8 mouse cellular contexts compared by ENCODE assay signal in genomic region chr5:64382451-64383057, GRCm38 (mm10).
DNase-seq lines count a peak whose midpoint lies in the region; ATAC-seq and TF ChIP-seq lines count a peak whose summit lies in the region.

No protein-coding gene starts in this region.

- H3K27ac ChIP-seq in bone marrow, adult 2 months (ENCODE audit: control insufficient read depth, insufficient read depth, low read depth, low read length, poor library complexity): no peak overlapping the region
- H3K27ac ChIP-seq in embryonic facial prominence, embryonic 14.5 days (replicated peaks; ENCODE audit: low read depth, low read length): peak overlapping the region; percentile 24; the same call in 1 of the 2 replicates
- no peak overlapping the region for H3K27ac ChIP-seq in heart, embryonic 12.5 days (ENCODE audit: poor library complexity, severe bottlenecking)
- peak overlapping the region; percentile 82 for H3K27ac ChIP-seq in kidney, embryonic 15.5 days
- H3K27ac ChIP-seq in liver, embryonic 11.5 days (ENCODE audit: low read depth, low read length): no peak overlapping the region

- TF ChIP-seq CTCF in C2C12 (IDR thresholded peaks at IDR 0.05; ENCODE audit: control insufficient read depth, insufficient read depth, insufficient read length): peak; percentile 77
- peak; percentile 91 for TF ChIP-seq CTCF in bone marrow, adult 2 months (IDR thresholded peaks at IDR 0.05; ENCODE audit: control insufficient read depth, insufficient read depth, low read length)

- TF ChIP-seq POLR2A in bone marrow, adult 2 months (IDR thresholded peaks at IDR 0.05; ENCODE audit: borderline replicate concordance, control insufficient read depth, low read depth, low read length): no peak

- no peaks in the 10 kb centered on the region for H3K79me2 ChIP-seq in C2C12 (ENCODE audit: control insufficient read depth, insufficient read depth)

- peaks cover 11% of the 10 kb centered on the region for H3K4me1 ChIP-seq in bone marrow, adult 2 months (ENCODE audit: control insufficient read depth, insufficient read depth, low read length)
- H3K4me1 ChIP-seq in embryonic facial prominence, embryonic 14.5 days (ENCODE audit: control insufficient read depth, insufficient read depth, low read length): peaks cover 44% of the 10 kb centered on the region
- peaks cover 38% of the 10 kb centered on the region for H3K4me1 ChIP-seq in heart, embryonic 12.5 days (replicated peaks)
- H3K4me1 ChIP-seq in kidney, embryonic 15.5 days: peaks cover 64% of the 10 kb centered on the region
- peaks cover 33% of the 10 kb centered on the region for H3K4me1 ChIP-seq in liver, embryonic 11.5 days (replicated peaks; ENCODE audit: control insufficient read depth, insufficient read depth, low read length)

- no peak overlapping the region for H3K4me2 ChIP-seq in embryonic facial prominence, embryonic 14.5 days (ENCODE audit: low read depth, low read length)
- no peak overlapping the region for H3K4me2 ChIP-seq in heart, embryonic 12.5 days
- H3K4me2 ChIP-seq in kidney, embryonic 15.5 days: no peak overlapping the region
- no peak overlapping the region for H3K4me2 ChIP-seq in liver, embryonic 11.5 days

- no peak overlapping the region for H3K9ac ChIP-seq in embryonic facial prominence, embryonic 14.5 days (ENCODE audit: low read depth, low read length)
- H3K9ac ChIP-seq in heart, embryonic 12.5 days: no peak overlapping the region
- no peak overlapping the region for H3K9ac ChIP-seq in kidney, embryonic 15.5 days
- no peak overlapping the region for H3K9ac ChIP-seq in liver, embryonic 11.5 days (ENCODE audit: low read depth, low read length)

- no peaks in the 10 kb centered on the region for H3K9me3 ChIP-seq in embryonic facial prominence, embryonic 14.5 days (ENCODE audit: control insufficient read depth, low read length)
- no peaks in the 10 kb centered on the region for H3K9me3 ChIP-seq in heart, embryonic 12.5 days (replicated peaks)
- H3K9me3 ChIP-seq in kidney, embryonic 15.5 days (replicated peaks): no peaks in the 10 kb centered on the region
- H3K9me3 ChIP-seq in liver, embryonic 11.5 days (ENCODE audit: control insufficient read depth, low read length): no peaks in the 10 kb centered on the region

- no peak overlapping the region for H3K4me3 ChIP-seq in C2C12 (ENCODE audit: insufficient read depth, poor library complexity, severe bottlenecking)
- no peak overlapping the region for H3K4me3 ChIP-seq in bone marrow, adult 2 months (replicated peaks; ENCODE audit: control insufficient read depth, low read depth, low read length)
- H3K4me3 ChIP-seq in embryonic facial prominence, embryonic 14.5 days (ENCODE audit: low read depth, low read length): no peak overlapping the region
- H3K4me3 ChIP-seq in heart, embryonic 12.5 days: no peak overlapping the region
- no peak overlapping the region for H3K4me3 ChIP-seq in kidney, embryonic 15.5 days (replicated peaks)
- no peak overlapping the region for H3K4me3 ChIP-seq in liver, embryonic 11.5 days (ENCODE audit: low read depth, low read length)

- H3K36me3 ChIP-seq in C2C12 (ENCODE audit: control insufficient read depth, insufficient read depth): no peaks in the 10 kb centered on the region
- H3K36me3 ChIP-seq in embryonic facial prominence, embryonic 14.5 days (ENCODE audit: control insufficient read depth, insufficient read depth, low read length): no peaks in the 10 kb centered on the region
- H3K36me3 ChIP-seq in heart, embryonic 12.5 days: no peaks in the 10 kb centered on the region
- no peaks in the 10 kb centered on the region for H3K36me3 ChIP-seq in kidney, embryonic 15.5 days
- H3K36me3 ChIP-seq in liver, embryonic 11.5 days (ENCODE audit: control insufficient read depth, insufficient read depth, low read length): no peaks in the 10 kb centered on the region

- peak overlapping the region; percentile 8 for H3ac ChIP-seq in C2C12 (ENCODE audit: control insufficient read depth, insufficient read length, low read depth)

- ATAC-seq in embryonic facial prominence, embryonic 14.5 days (ENCODE audit: low read depth): peak; percentile 64
- peak; percentile 20; the same call in 1 of the 2 replicates for ATAC-seq in heart, embryonic 12.5 days (ENCODE audit: insufficient number of reproducible peaks, low FRiP score)
- ATAC-seq in kidney, embryonic 15.5 days (replicated peaks; ENCODE audit: low FRiP score): peak; percentile 62
- peak; percentile 45 for ATAC-seq in liver, embryonic 11.5 days (replicated peaks; ENCODE audit: low FRiP score)
- ATAC-seq in monocyte, adult 5-6 weeks (replicated peaks; ENCODE audit: insufficient number of reproducible peaks, low FRiP score, low TSS enrichment, poor library complexity, severe bottlenecking): 0 out of 2 replicates have a peak, but pooled peaks have one; percentile 9

- DNase-seq in embryonic facial prominence, embryonic 14.5 days (ENCODE audit: low spot score): peak; percentile 87
- peak; percentile 71 for DNase-seq in liver, embryonic 11.5 days (ENCODE audit: low spot score)
- peak; percentile 82 to 91 for DNase-seq in spleen, postnatal 4 days (ENCODE audit: low spot score in 2 of 2)

- WGBS in bone marrow, adult 2 months: 22% methylated on average over 8 of the region's 8 CpGs
- 14% methylated on average over 8 of the region's 8 CpGs for WGBS in embryonic facial prominence, embryonic 14.5 days
- WGBS in heart, embryonic 12.5 days: 21% methylated on average over 8 of the region's 8 CpGs
- 16% methylated on average over 8 of the region's 8 CpGs for WGBS in kidney, embryonic 15.5 days
- 17% methylated on average over 8 of the region's 8 CpGs for WGBS in liver, embryonic 11.5 days

- no peaks in the 10 kb centered on the region for H3K27me3 ChIP-seq in C2C12 (ENCODE audit: control insufficient read depth, insufficient read depth, insufficient read length)
- H3K27me3 ChIP-seq in embryonic facial prominence, embryonic 14.5 days (replicated peaks; ENCODE audit: control insufficient read depth, insufficient read depth, low read length): no peaks in the 10 kb centered on the region
- H3K27me3 ChIP-seq in heart, embryonic 12.5 days (replicated peaks): no peaks in the 10 kb centered on the region
- H3K27me3 ChIP-seq in kidney, embryonic 15.5 days: no peaks in the 10 kb centered on the region
- H3K27me3 ChIP-seq in liver, embryonic 11.5 days (replicated peaks; ENCODE audit: control insufficient read depth, insufficient read depth, low read length): no peaks in the 10 kb centered on the region

- H3K79me3 ChIP-seq in C2C12 (ENCODE audit: low read depth): no peaks in the 10 kb centered on the region

TF ChIP-seq in C2C12, 6 proteins besides CTCF, POLR2A, EP300 and RAD21:
- TF ChIP-seq USF1 (IDR thresholded peaks at IDR 0.05; ENCODE audit: low read depth): no peak
- no peak for TF ChIP-seq MAX (IDR thresholded peaks at IDR 0.05)
- TF ChIP-seq CEBPB (IDR thresholded peaks at IDR 0.05; ENCODE audit: low read depth): no peak
- no peak for TF ChIP-seq MYOG (IDR thresholded peaks at IDR 0.05; ENCODE audit: control insufficient read depth, extremely low read depth, insufficient read length)
- no peak for TF ChIP-seq MYOD1 (IDR thresholded peaks at IDR 0.05; ENCODE audit: control insufficient read depth, insufficient read length, low read depth)
- no peak for TF ChIP-seq FOSL1 (IDR thresholded peaks at IDR 0.05; ENCODE audit: insufficient read depth, low read length, poor library complexity, severe bottlenecking)

Comparison
In these comparisons a context has a peak if more than half of its experiments do, and no peak if none do; other contexts are left out.
1. H3K27ac ChIP-seq: peak in embryonic facial prominence, embryonic 14.5 days (single experiment) and kidney, embryonic 15.5 days (single experiment); none in bone marrow, adult 2 months (single experiment), heart, embryonic 12.5 days (single experiment) and liver, embryonic 11.5 days (single experiment).
2. ATAC-seq: peak in every context shown above with its lines; median percentile 64 in embryonic facial prominence, embryonic 14.5 days; 62 in kidney, embryonic 15.5 days; 45 in liver, embryonic 11.5 days; 20 in heart, embryonic 12.5 days; 9 in monocyte, adult 5-6 weeks.
3. Peak in every context shown above with its lines, with median percentiles within 50 percentile points of each other: DNase-seq.